Mouse (Mus musculus) adrenal gland, postnatal 4 days (tissue): ENCODE results near the gene Lilra6. TPM values are rescaled to one million over a fixed set of nuclear protein-coding genes. Genes with fewer than 3 reads are reported as not detected.
"Not testable (repeated sequence)": the region's sequence is repeated elsewhere in the genome, so short reads cannot be mapped to it uniquely, and the experiment has no call there.

Source experiments
- DNase-seq, 2 experiments: peaks; one replicate each; pipeline ENCODE4 v3.0.0; 2021 to 2022; ENCODE audit warnings: low spot score in 2 of 2, mixed read lengths in 2 of 2
- long read RNA-seq, 2 experiments: library from polyadenylated mRNA; stranded (forward); transcript quantifications; one replicate each; pipeline ENCODE4 v2.0.0; 2021
- total RNA-seq, 2 experiments: library from RNA; stranded (reverse); gene quantifications; 2 replicates each; pipeline ENCODE4 v1.2.3; 2021

Gene Lilra6
- under 1 TPM; 0.65 to 0.67 TPM for total RNA-seq
- long read RNA-seq, experiment 1: 0 reads
- long read RNA-seq, experiment 2: 0 reads

DNA sequence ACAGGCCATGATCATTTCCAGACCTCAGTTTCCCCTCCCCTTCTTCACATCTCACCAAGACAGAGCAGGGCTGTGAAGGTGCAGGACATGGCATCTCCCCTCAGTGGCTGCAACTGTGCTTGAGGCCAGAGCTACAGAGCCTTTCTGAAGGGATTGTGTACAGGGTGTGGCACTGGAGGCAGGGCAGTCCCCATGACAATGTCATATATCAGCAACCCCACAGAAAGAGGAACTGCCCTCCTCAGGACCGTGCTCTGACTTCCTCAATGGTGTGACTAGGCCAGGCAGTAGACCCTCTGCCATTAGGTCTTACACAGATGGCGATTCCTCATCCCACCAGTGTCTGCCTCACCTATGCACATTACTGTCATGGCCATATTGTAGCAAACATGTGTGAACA is at the start of gene Lilra6:
TSS of gene Lilra6 (minus strand) at position 117 of the 400 bp plus-strand sequence.
- not testable (repeated sequence) for DNase-seq

DNA sequence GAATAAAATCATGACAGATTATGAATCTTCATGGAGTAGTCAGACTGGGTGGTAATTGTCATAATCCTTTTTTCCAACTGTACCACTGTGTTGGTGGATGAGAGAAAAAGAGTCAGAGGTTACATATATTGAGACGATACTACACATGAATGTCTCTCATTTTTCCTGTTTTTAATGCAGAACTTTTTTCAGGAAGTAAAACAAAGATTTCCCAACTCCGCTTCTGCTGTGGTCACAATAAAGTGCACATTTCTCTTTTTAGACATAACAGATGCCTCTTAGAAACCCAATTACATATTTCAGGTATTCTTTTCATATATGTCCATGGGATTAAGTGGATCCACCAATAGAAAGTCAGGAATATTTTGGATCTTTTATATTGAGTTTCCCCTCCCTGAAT is 46.7 kb upstream of the Lilra6 start:
- no peak for DNase-seq

GRCm38 (mm10) chr7:3957387-3957786 is 42.1 kb upstream of the Lilra6 start:
- no peak for DNase-seq

DNA sequence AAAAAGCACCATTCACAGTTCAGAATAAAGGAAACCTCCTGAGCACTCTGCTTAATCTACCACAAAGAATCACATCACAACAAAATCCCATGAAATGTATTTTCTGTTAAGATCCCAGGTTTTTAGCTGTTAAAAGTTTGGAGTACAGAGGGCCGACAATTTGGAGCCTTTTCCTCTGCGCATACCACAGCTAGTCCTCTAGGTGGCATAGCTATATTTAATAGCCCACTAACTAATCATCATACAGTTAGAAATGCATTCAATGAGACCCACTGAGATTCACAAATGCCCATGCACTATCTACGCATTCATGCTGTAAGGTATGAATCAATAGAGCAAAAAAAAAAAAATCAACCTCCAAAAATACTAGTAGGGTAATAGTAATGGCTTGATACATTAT is 33.9 kb upstream of the Lilra6 start:
- DNase-seq: no peak

GRCm38 (mm10) chr7:3948223-3948622 is 32.9 kb upstream of the Lilra6 start:
- DNase-seq: no peak

- no peak for DNase-seq
Measured at GRCm38 (mm10) chr7:3946117-3946516, 30.8 kb upstream of the Lilra6 start.

GRCm38 (mm10) chr7:3940915-3941314 is 25.6 kb upstream of the Lilra6 start:
- DNase-seq: no peak

GRCm38 (mm10) chr7:3939866-3940525 is 24.7 kb upstream of the Lilra6 start:
- no peak for DNase-seq

- DNase-seq: not testable (repeated sequence)
Measured at GRCm38 (mm10) chr7:3935473-3935872, 20.2 kb upstream of the Lilra6 start.

- DNase-seq: no peak
Measured at GRCm38 (mm10) chr7:3903704-3904103, 11.6 kb downstream of the Lilra6 start.

DNA sequence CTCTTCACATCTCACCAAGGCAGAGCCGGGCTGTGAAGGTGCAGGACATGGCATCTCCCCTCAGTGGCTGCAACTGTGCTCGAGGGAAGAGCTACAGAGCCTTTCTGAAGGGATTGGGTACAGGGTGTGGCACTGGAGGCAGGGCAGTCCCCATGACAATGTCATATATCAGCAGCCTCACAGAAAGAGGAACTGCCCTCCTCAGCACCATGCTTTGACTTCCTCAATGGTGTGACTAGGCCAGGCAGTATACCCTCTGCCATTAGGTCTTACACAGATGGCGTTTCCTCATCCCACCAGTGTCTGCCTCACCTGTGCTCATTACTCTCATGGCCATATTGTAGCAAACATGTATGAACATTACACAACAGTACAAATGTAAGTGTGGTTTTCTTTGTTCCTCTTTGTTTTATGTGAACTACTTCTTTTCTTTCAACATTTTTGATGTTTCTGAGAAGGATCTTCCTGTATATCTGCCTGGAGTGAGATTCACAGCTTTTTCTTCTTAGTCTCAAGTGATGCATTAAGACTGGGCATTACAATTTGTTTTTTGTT is 17.2 kb downstream of the Lilra6 start, which contains the start of gene Gm14548:
TSS of gene Gm14548 (minus strand) at position 85 of the 555 bp plus-strand sequence.
- not testable (repeated sequence) for DNase-seq

GRCm38 (mm10) chr7:3875032-3875431 is 40.3 kb downstream of the Lilra6 start:
- DNase-seq: not testable (repeated sequence)

Other genes with a start within 250 kb of the Lilra6 start
- 10 to 100 TPM in 1 of 2 experiments, 1 to 10 TPM in 1; 9.6 to 10.4 TPM for gene Leng1, start 249.7 kb downstream of the Lilra6 start, total RNA-seq
- 10 to 100 TPM; 11.4 to 17.7 TPM for gene Tmc4, start 237.9 kb downstream of the Lilra6 start, total RNA-seq
- 100 to 1,000 TPM; 136 to 145 TPM for gene Tsen34, start 222.6 kb downstream of the Lilra6 start, total RNA-seq
- 10 to 100 TPM; 67.0 to 68.6 TPM for gene Mboat7, start 222.0 kb downstream of the Lilra6 start, total RNA-seq
- gene Rps9, start 211.5 kb downstream of the Lilra6 start, total RNA-seq: 1,000 to 10,000 TPM; 1,269 to 1,279 TPM
- gene Pirb, start 195.1 kb downstream of the Lilra6 start, total RNA-seq: 1 to 10 TPM; 2.3 to 2.5 TPM
- gene Gm15448, start 89.8 kb downstream of the Lilra6 start, total RNA-seq: 1 to 10 TPM in 1 of 2 experiments, under 1 TPM in 1; 0.59 to 1.0 TPM
- gene Pira2, start 70.5 kb downstream of the Lilra6 start, total RNA-seq: under 1 TPM; 0.25 to 0.40 TPM
- gene Gm14548, start 17.4 kb downstream of the Lilra6 start, total RNA-seq: under 1 TPM in 1 of 2 experiments, not detected in 1; 0.56 TPM
- 1 to 10 TPM; 1.6 to 1.9 TPM for gene Lair1, start 147.7 kb upstream of the Lilra6 start, total RNA-seq
- 10 to 100 TPM; 13.7 to 19.0 TPM for gene Ttyh1, start 203.9 kb upstream of the Lilra6 start, total RNA-seq
- gene Leng8, start 221.5 kb upstream of the Lilra6 start, total RNA-seq: 100 to 1,000 TPM; 209 to 212 TPM
- gene Leng9, start 234.9 kb upstream of the Lilra6 start, total RNA-seq: 1 to 10 TPM; 8.2 to 9.3 TPM
- gene Cdc42ep5, start 249.4 kb upstream of the Lilra6 start, total RNA-seq: 10 to 100 TPM; 51.6 to 53.5 TPM